Mouse (Mus musculus): ENCODE results near the gene Wdr25. TPM values are rescaled to one million over a fixed set of nuclear protein-coding genes. Genes with fewer than 3 reads are reported as not detected.

Wdr25 gene
- total RNA-seq, 1 experiment, result 14.9 TPM

- in situ Hi-C loops (cut with MboI; ENCODE audit: low sequenced_read_pairs in 2 of 2, unreplicated experiment in 2 of 2), result no loop called here
- H3K4me3 ChIP-seq (ENCODE audit: insufficient read depth in 1 of 2, low read depth in 1 of 2, low read length in 2 of 2, poor library complexity in 1 of 2, severe bottlenecking in 1 of 2), result no peak overlapping the region
- no peaks in the 10 kb centered on the region for H3K36me3 ChIP-seq (ENCODE audit: control insufficient read depth, insufficient read depth, low read length, poor library complexity, severe bottlenecking)
- H3K27ac ChIP-seq (ENCODE audit: insufficient read depth, low read depth, low read length, poor library complexity, severe bottlenecking), result no peak overlapping the region
- no peak for TF ChIP-seq MAFK (IDR thresholded peaks at IDR 0.05; ENCODE audit: insufficient read depth, low read depth, low read length)
- no peak for TF ChIP-seq ZC3H11A (IDR thresholded peaks at IDR 0.05; ENCODE audit: borderline replicate concordance, low read depth, low read length)
- peak; percentile 47 for DNase-seq (ENCODE audit: low read depth, low spot score)
- H3K9ac ChIP-seq (ENCODE audit: insufficient read depth, low read depth, low read length, poor library complexity, severe bottlenecking), result no peak overlapping the region
- no peaks in the 10 kb centered on the region for H3K9me3 ChIP-seq (ENCODE audit: control insufficient read depth, insufficient read depth, low read depth, low read length)
- no peaks in the 10 kb centered on the region for H3K4me1 ChIP-seq (ENCODE audit: control insufficient read depth in 2 of 2, insufficient read depth in 2 of 2, low read length in 2 of 2, poor library complexity in 1 of 2)
These were observed 101.1 kb downstream of the Wdr25 start for GRCm38 (mm10) chr12:108994436-108995031.

GRCm38 (mm10) chr12:108995976-108996636 is 102.7 kb downstream of the Wdr25 start:
- Histone ChIP-seq H3K27ac (ENCODE audit: insufficient read depth, low read depth, low read length, poor library complexity, severe bottlenecking) (no peak overlapping the region), H3K36me3 (ENCODE audit: control insufficient read depth, insufficient read depth, low read length, poor library complexity, severe bottlenecking) (no peaks in the 10 kb centered on the region), H3K4me3 (ENCODE audit: insufficient read depth in 1 of 2, low read depth in 1 of 2, low read length in 2 of 2, poor library complexity in 1 of 2, severe bottlenecking in 1 of 2) (no peak overlapping the region), H3K4me1 (ENCODE audit: control insufficient read depth in 2 of 2, insufficient read depth in 2 of 2, low read length in 2 of 2, poor library complexity in 1 of 2) (no peaks in the 10 kb centered on the region), H3K9ac (ENCODE audit: insufficient read depth, low read depth, low read length, poor library complexity, severe bottlenecking) (no peak overlapping the region), H3K9me3 (ENCODE audit: control insufficient read depth, insufficient read depth, low read depth, low read length) (no peaks in the 10 kb centered on the region)
- TF ChIP-seq ZC3H11A (IDR thresholded peaks at IDR 0.05; ENCODE audit: borderline replicate concordance, low read depth, low read length) (no peak), ZNF384 (IDR thresholded peaks at IDR 0.05; ENCODE audit: low read depth, low read length) (no peak), HCFC1 (IDR thresholded peaks at IDR 0.05; ENCODE audit: borderline replicate concordance, insufficient read depth, low read length) (no peak), CHD2 (IDR thresholded peaks at IDR 0.05; ENCODE audit: low read depth, low read length) (no peak), MAFK (IDR thresholded peaks at IDR 0.05; ENCODE audit: insufficient read depth, low read depth, low read length) (no peak)
- DNase-seq (ENCODE audit: low read depth, low spot score), result no peak
- in situ Hi-C loops (cut with MboI; ENCODE audit: low sequenced_read_pairs in 2 of 2, unreplicated experiment in 2 of 2), result no loop called here

DNA sequence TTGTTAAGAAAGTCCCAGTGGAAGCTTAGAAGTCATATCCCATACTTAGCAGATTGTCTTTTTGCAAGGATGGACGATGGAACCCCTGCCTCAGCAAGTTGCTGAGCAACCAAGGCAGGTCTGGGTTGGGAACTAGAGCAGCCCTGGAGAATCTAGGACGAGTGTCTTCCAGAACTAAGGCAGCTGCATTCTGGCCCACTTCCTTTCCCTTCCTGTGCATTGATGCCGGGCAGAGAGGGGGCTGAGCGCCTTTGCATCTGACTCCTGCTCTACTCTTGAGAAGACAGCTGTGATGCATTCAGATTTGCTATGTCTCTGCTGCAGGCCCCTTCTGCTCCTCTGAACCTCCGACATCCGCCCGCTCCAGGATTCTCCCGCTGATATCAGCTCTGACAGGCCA is 103.8 kb downstream of the Wdr25 start:
- no peak for DNase-seq (ENCODE audit: low read depth, low spot score)
- Histone ChIP-seq H3K36me3 (ENCODE audit: control insufficient read depth, insufficient read depth, low read length, poor library complexity, severe bottlenecking) (no peaks in the 10 kb centered on the region), H3K9ac (ENCODE audit: insufficient read depth, low read depth, low read length, poor library complexity, severe bottlenecking) (no peak overlapping the region), H3K9me3 (ENCODE audit: control insufficient read depth, insufficient read depth, low read depth, low read length) (no peaks in the 10 kb centered on the region), H3K27ac (ENCODE audit: insufficient read depth, low read depth, low read length, poor library complexity, severe bottlenecking) (no peak overlapping the region), H3K4me3 (ENCODE audit: insufficient read depth in 1 of 2, low read depth in 1 of 2, low read length in 2 of 2, poor library complexity in 1 of 2, severe bottlenecking in 1 of 2) (no peak overlapping the region), H3K4me1 (ENCODE audit: control insufficient read depth in 2 of 2, insufficient read depth in 2 of 2, low read length in 2 of 2, poor library complexity in 1 of 2) (no peaks in the 10 kb centered on the region)
- in situ Hi-C loops (cut with MboI; ENCODE audit: low sequenced_read_pairs in 2 of 2, unreplicated experiment in 2 of 2), result no loop called here
- TF ChIP-seq CHD2 (IDR thresholded peaks at IDR 0.05; ENCODE audit: low read depth, low read length), result no peak
- TF ChIP-seq ZNF384 (IDR thresholded peaks at IDR 0.05; ENCODE audit: low read depth, low read length), result no peak
- TF ChIP-seq ZC3H11A (IDR thresholded peaks at IDR 0.05; ENCODE audit: borderline replicate concordance, low read depth, low read length), result no peak

GRCm38 (mm10) chr12:109002978-109003377 is 109.5 kb downstream of the Wdr25 start:
- Histone ChIP-seq H3K36me3 (ENCODE audit: control insufficient read depth, insufficient read depth, low read length, poor library complexity, severe bottlenecking) (no peaks in the 10 kb centered on the region; the same call in 1 of the 2 replicates), H3K27ac (ENCODE audit: insufficient read depth, low read depth, low read length, poor library complexity, severe bottlenecking) (no peak overlapping the region), H3K9me3 (ENCODE audit: control insufficient read depth, insufficient read depth, low read depth, low read length) (no peaks in the 10 kb centered on the region), H3K9ac (ENCODE audit: insufficient read depth, low read depth, low read length, poor library complexity, severe bottlenecking) (no peak overlapping the region), H3K4me3 (ENCODE audit: insufficient read depth in 1 of 2, low read depth in 1 of 2, low read length in 2 of 2, poor library complexity in 1 of 2, severe bottlenecking in 1 of 2) (no peak overlapping the region), H3K4me1 (ENCODE audit: control insufficient read depth in 2 of 2, insufficient read depth in 2 of 2, low read length in 2 of 2, poor library complexity in 1 of 2) (peaks cover 0 to 3% of the 10 kb centered on the region in 2 experiments; a peak in 1 of 4 replicates)
- no peak for TF ChIP-seq ZC3H11A (IDR thresholded peaks at IDR 0.05; ENCODE audit: borderline replicate concordance, low read depth, low read length)
- no peak for TF ChIP-seq CHD2 (IDR thresholded peaks at IDR 0.05; ENCODE audit: low read depth, low read length)
- no peak for TF ChIP-seq ZNF384 (IDR thresholded peaks at IDR 0.05; ENCODE audit: low read depth, low read length)
- TF ChIP-seq HCFC1 (IDR thresholded peaks at IDR 0.05; ENCODE audit: borderline replicate concordance, insufficient read depth, low read length), result no peak
- TF ChIP-seq MAFK (IDR thresholded peaks at IDR 0.05; ENCODE audit: insufficient read depth, low read depth, low read length), result no peak
- in situ Hi-C loops (cut with MboI; ENCODE audit: low sequenced_read_pairs in 2 of 2, unreplicated experiment in 2 of 2), result no loop called here
- no peak for DNase-seq (ENCODE audit: low read depth, low spot score)
